8 mouse cellular contexts compared by ENCODE assay signal in genomic region chr6:89360709-89361417, GRCm38 (mm10). TPM values are rescaled to one million over a fixed set of nuclear protein-coding genes. Genes with fewer than 3 reads are reported as not detected.
A peak's percentile ranks its signal among the peaks of the same experiment; 100 is the strongest.
DNase-seq lines count a peak whose midpoint lies in the region; ATAC-seq and TF ChIP-seq lines count a peak whose summit lies in the region.

No protein-coding gene starts in this region.

- DNase-seq in heart, adult 11 months = peak; percentile 93
- DNase-seq in heart, adult 18-20 months = no peak
- no peak for DNase-seq in midbrain, embryonic 10.5 days (ENCODE audit: low spot score)
- no peak for DNase-seq in ovary, postnatal 10 days (ENCODE audit: low spot score)
- no peak for DNase-seq in urinary bladder, adult 18-20 months (ENCODE audit: low spot score in 2 of 2)
- no peak for DNase-seq in embryo, embryonic 10 days (ENCODE audit: low spot score)

- no peak for TF ChIP-seq CTCF in E14TG2a.4 (conservative IDR thresholded peaks at IDR 0.05; ENCODE audit: low read length)

- peaks cover 38% of the 10 kb centered on the region for H3K27me3 ChIP-seq in E14TG2a.4 (ENCODE audit: insufficient read depth, low read length)
- H3K27me3 ChIP-seq in heart, embryonic 15.5 days = peaks cover 14% of the 10 kb centered on the region; the same call in 1 of the 2 replicates
- peaks cover 21% of the 10 kb centered on the region for H3K27me3 ChIP-seq in midbrain, embryonic 10.5 days (ENCODE audit: low read depth, poor library complexity, severe bottlenecking)

- H3K9me3 ChIP-seq in E14TG2a.4 (ENCODE audit: low read length) = no peaks in the 10 kb centered on the region
- H3K9me3 ChIP-seq in heart, embryonic 15.5 days (replicated peaks) = no peaks in the 10 kb centered on the region
- no peaks in the 10 kb centered on the region for H3K9me3 ChIP-seq in midbrain, embryonic 10.5 days (replicated peaks)

- H3K36me3 ChIP-seq in E14TG2a.4 (ENCODE audit: insufficient read depth, low read length) = peaks cover 17% of the 10 kb centered on the region
- peaks cover 5% of the 10 kb centered on the region; the same call in 1 of the 2 replicates for H3K36me3 ChIP-seq in heart, embryonic 15.5 days
- H3K36me3 ChIP-seq in midbrain, embryonic 10.5 days = peaks cover 19% of the 10 kb centered on the region

- 57% methylated on average over 8 of the region's 8 CpGs for WGBS in heart, embryonic 15.5 days
- WGBS in midbrain, embryonic 10.5 days = 52% methylated on average over 8 of the region's 8 CpGs

- H3K9ac ChIP-seq in heart, embryonic 15.5 days = peak overlapping the region; percentile 99

- H3K27ac ChIP-seq in heart, embryonic 15.5 days = no peak overlapping the region
- H3K27ac ChIP-seq in midbrain, embryonic 10.5 days (replicated peaks) = peak overlapping the region; percentile 97

- peak overlapping the region; percentile 92 for H3K4me3 ChIP-seq in E14TG2a.4 (replicated peaks; ENCODE audit: low read length)
- H3K4me3 ChIP-seq in heart, embryonic 15.5 days = peak overlapping the region; percentile 94
- H3K4me3 ChIP-seq in midbrain, embryonic 10.5 days = peak overlapping the region; percentile 99

- H3K4me1 ChIP-seq in E14TG2a.4 (replicated peaks; ENCODE audit: low read depth, low read length) = peaks cover 70% of the 10 kb centered on the region
- peaks cover 40% of the 10 kb centered on the region for H3K4me1 ChIP-seq in heart, embryonic 15.5 days (replicated peaks)
- H3K4me1 ChIP-seq in midbrain, embryonic 10.5 days = peaks cover 68% of the 10 kb centered on the region

- peak overlapping the region; percentile 99 for H3K4me2 ChIP-seq in heart, embryonic 15.5 days

- no peak for ATAC-seq in heart, embryonic 15.5 days (replicated peaks; ENCODE audit: insufficient number of reproducible peaks, insufficient read depth, low FRiP score, low read depth)

RNA-seq across cellular contexts. Expression of gene Plxna1, which starts 1.6 kb away (rescaled TPM):
- 10 to 100 TPM; 21.3 to 22.7 TPM for total RNA-seq in heart, adult 18-20 months (2021)
- 10.0 and 13.4 TPM in 2 replicates for polyA plus RNA-seq in heart, embryonic 15.5 days (2015; fragmentation: Nextera tagmentation; extraction: Ambion mirVana)
- polyA plus RNA-seq in midbrain, embryonic 10.5 days (2016; fragmentation: Nextera tagmentation; extraction: Ambion mirVana) = 24.3 and 30.4 TPM in 2 replicates
